Mouse (Mus musculus) MEL (cell line): Measurements from ENCODE around the gene Ap5s1. TPM values are rescaled to one million over a fixed set of nuclear protein-coding genes. Genes with fewer than 3 reads are reported as not detected.

Experiments
- DNase-seq: peaks from one replicate; pipeline ENCODE4 v3.0.0; 2011; ENCODE audit warnings: low read depth, low spot score
- H3K27ac ChIP-seq: 2 replicates; pipeline ENCODE4 v1.5.1; 2012; ENCODE audit warnings: low read depth, mild to moderate bottlenecking, control low read depth, low read length, moderate library complexity; ENCODE audit not compliant: control insufficient read depth
- H3K27me3 ChIP-seq, 2 experiments: fragments of 150-350 bp in 1 of 2; sonication (generic) in 1 of 2; 2 replicates each; pipeline ENCODE4 v1.6.1; 2012; ENCODE audit warnings: low read length in 2 of 2, mild to moderate bottlenecking in 2 of 2, improper control_type of control experiment in 1 of 2, moderate library complexity in 1 of 2; ENCODE audit not compliant: insufficient read depth in 2 of 2, control insufficient read depth in 1 of 2
- H3K36me3 ChIP-seq, 2 experiments: 2 replicates each; pipeline ENCODE4 v1.6.1; 2012 to 2014; ENCODE audit warnings: low read length in 2 of 2, improper control_type of control experiment in 1 of 2, inconsistent platforms in 1 of 2, mild to moderate bottlenecking in 1 of 2; ENCODE audit not compliant: insufficient read depth in 2 of 2, control insufficient read depth in 1 of 2
- H3K4me1 ChIP-seq, 2 experiments: fragments of 150-350 bp in 1 of 2; sonication (generic) in 1 of 2; 2 replicates each; pipeline ENCODE4 v1.6.1; 2012; ENCODE audit warnings: low read length in 2 of 2, improper control_type of control experiment in 1 of 2, mild to moderate bottlenecking in 1 of 2; ENCODE audit not compliant: insufficient read depth in 2 of 2, control insufficient read depth in 1 of 2
- H3K4me3 ChIP-seq, 2 experiments: fragments of 150-350 bp in 1 of 2; sonication (generic) in 1 of 2; 2 replicates each; pipeline ENCODE4 v1.5.1; 2012; ENCODE audit warnings: low read depth in 2 of 2, low read length in 2 of 2, mild to moderate bottlenecking in 2 of 2, moderate library complexity in 2 of 2, control low read depth in 1 of 2, improper control_type of control experiment in 1 of 2; ENCODE audit not compliant: control insufficient read depth in 1 of 2, insufficient read depth in 1 of 2
- H3K79me2 ChIP-seq: 2 replicates; pipeline ENCODE4 v1.6.1; 2012; ENCODE audit warnings: mild to moderate bottlenecking, low read length, moderate library complexity; ENCODE audit not compliant: control insufficient read depth, poor library complexity, insufficient read depth
- H3K9ac ChIP-seq: 2 replicates; pipeline ENCODE4 v1.6.1; 2012; ENCODE audit warnings: low read depth, mild to moderate bottlenecking, control low read depth, low read length, moderate library complexity; ENCODE audit not compliant: control insufficient read depth, poor library complexity, severe bottlenecking
- H3K9me3 ChIP-seq: fragments of 150-350 bp; sonication (generic); replicated peaks from 2 replicates; pipeline ENCODE4 v1.6.1; 2012; ENCODE audit warnings: mild to moderate bottlenecking, low read length, improper control_type of control experiment, moderate library complexity; ENCODE audit not compliant: insufficient read depth
- BHLHE40 ChIP-seq: IDR thresholded peaks from 2 replicates; pipeline ENCODE4 v1.6.1; 2012; ENCODE audit warnings: low read depth, mild to moderate bottlenecking, inconsistent platforms, low read length, improper control_type of control experiment, borderline replicate concordance
- CHD2 ChIP-seq: IDR thresholded peaks from 2 replicates; pipeline ENCODE4 v1.6.1; 2011; ENCODE audit warnings: low read length, improper control_type of control experiment
- CTCF ChIP-seq, 3 experiments: IDR thresholded peaks in 2 of 3; conservative IDR thresholded peaks in 1 of 3; 2 replicates each; pipeline ENCODE4 v1.5.1; 2011 to 2012; ENCODE audit warnings: low read length in 3 of 3, low read depth in 2 of 3, mild to moderate bottlenecking in 2 of 3, improper control_type of control experiment in 1 of 3, inconsistent platforms in 1 of 3, mixed read lengths in 1 of 3, moderate library complexity in 1 of 3; ENCODE audit not compliant: control insufficient read depth in 1 of 3, insufficient read depth in 1 of 3, poor library complexity in 1 of 3, severe bottlenecking in 1 of 3
- E2F4 ChIP-seq: IDR thresholded peaks from 2 replicates; pipeline ENCODE4 v1.6.1; 2011; ENCODE audit warnings: low read depth, low read length, improper control_type of control experiment, borderline replicate concordance
- ELF1 ChIP-seq: IDR thresholded peaks from 2 replicates; pipeline ENCODE4 v1.6.1; 2014; ENCODE audit warnings: low read depth, mild to moderate bottlenecking, inconsistent platforms, low read length, improper control_type of control experiment, moderate library complexity
- GATA1 ChIP-seq: IDR thresholded peaks from 2 replicates; pipeline ENCODE4 v1.6.1; 2011; ENCODE audit warnings: low read depth, low read length, improper control_type of control experiment
- JUND ChIP-seq: IDR thresholded peaks from 2 replicates; pipeline ENCODE4 v1.6.1; 2011; ENCODE audit warnings: low read depth, mild to moderate bottlenecking, improper control_type of control experiment, low read length
- MAFK ChIP-seq: IDR thresholded peaks from 2 replicates; pipeline ENCODE4 v1.6.1; 2011; ENCODE audit warnings: low read depth, mild to moderate bottlenecking, low read length, improper control_type of control experiment, borderline replicate concordance
- MAX ChIP-seq: IDR thresholded peaks from 2 replicates; pipeline ENCODE4 v1.6.1; 2011; ENCODE audit warnings: low read length, improper control_type of control experiment
- MAZ ChIP-seq: IDR thresholded peaks from 2 replicates; pipeline ENCODE4 v1.6.1; 2012; ENCODE audit warnings: low read depth, mild to moderate bottlenecking, inconsistent platforms, low read length, improper control_type of control experiment
- MXI1 ChIP-seq: IDR thresholded peaks from 2 replicates; pipeline ENCODE4 v1.6.1; 2011; ENCODE audit warnings: mild to moderate bottlenecking, low read depth, low read length, improper control_type of control experiment
- MYB ChIP-seq: IDR thresholded peaks from 2 replicates; pipeline ENCODE4 v1.6.1; 2011; ENCODE audit warnings: mild to moderate bottlenecking, low read depth, low read length, improper control_type of control experiment
- NELFE ChIP-seq: IDR thresholded peaks from 2 replicates; pipeline ENCODE4 v1.6.1; 2011; ENCODE audit warnings: low read depth, low read length, improper control_type of control experiment
- NRF1 ChIP-seq: IDR thresholded peaks from 2 replicates; pipeline ENCODE4 v1.6.1; 2014; ENCODE audit warnings: low read depth, mild to moderate bottlenecking, inconsistent platforms, low read length, improper control_type of control experiment, moderate library complexity; ENCODE audit not compliant: poor library complexity, insufficient read depth, severe bottlenecking
- POLR2A ChIP-seq, 2 experiments: IDR thresholded peaks; 2 replicates each; pipeline ENCODE4 v1.6.1; 2011 to 2012; ENCODE audit warnings: low read length in 2 of 2, mild to moderate bottlenecking in 2 of 2, control low read depth in 1 of 2, improper control_type of control experiment in 1 of 2, low read depth in 1 of 2, moderate library complexity in 1 of 2; ENCODE audit not compliant: control insufficient read depth in 1 of 2, insufficient read depth in 1 of 2, poor library complexity in 1 of 2
- RAD21 ChIP-seq: IDR thresholded peaks from 2 replicates; pipeline ENCODE4 v1.6.1; 2011; ENCODE audit warnings: mild to moderate bottlenecking, low read depth, low read length, improper control_type of control experiment
- RCOR1 ChIP-seq: IDR thresholded peaks from 2 replicates; pipeline ENCODE4 v1.6.1; 2012; ENCODE audit warnings: low read depth, mild to moderate bottlenecking, inconsistent platforms, low read length, improper control_type of control experiment
- SIN3A ChIP-seq: IDR thresholded peaks from 2 replicates; pipeline ENCODE4 v1.6.1; 2012; ENCODE audit warnings: low read length, improper control_type of control experiment, inconsistent platforms
- SMC3 ChIP-seq: IDR thresholded peaks from 2 replicates; pipeline ENCODE4 v1.6.1; 2011; ENCODE audit warnings: low read depth, low read length, improper control_type of control experiment
- TAL1 ChIP-seq: IDR thresholded peaks from 2 replicates; pipeline ENCODE4 v1.6.1; 2012; ENCODE audit warnings: mild to moderate bottlenecking, inconsistent platforms, low read length, moderate library complexity, mixed read lengths
- TCF12 ChIP-seq: IDR thresholded peaks from 2 replicates; pipeline ENCODE4 v1.6.1; 2014; ENCODE audit warnings: low read depth, mild to moderate bottlenecking, inconsistent platforms, low read length, improper control_type of control experiment, moderate library complexity
- UBTF ChIP-seq: IDR thresholded peaks from 2 replicates; pipeline ENCODE4 v1.6.1; 2012; ENCODE audit warnings: low read depth, mild to moderate bottlenecking, inconsistent platforms, low read length, improper control_type of control experiment, moderate library complexity, borderline replicate concordance; ENCODE audit not compliant: insufficient read depth
- USF1 ChIP-seq: IDR thresholded peaks from 2 replicates; pipeline ENCODE4 v1.6.1; 2014; ENCODE audit warnings: low read depth, mild to moderate bottlenecking, inconsistent platforms, low read length, improper control_type of control experiment, moderate library complexity
- USF2 ChIP-seq, 2 experiments: IDR thresholded peaks; 2 replicates each; pipeline ENCODE4 v1.6.1; 2011 to 2012; ENCODE audit warnings: improper control_type of control experiment in 2 of 2, low read length in 2 of 2, borderline replicate concordance in 1 of 2, inconsistent platforms in 1 of 2, low read depth in 1 of 2, mild to moderate bottlenecking in 1 of 2; ENCODE audit not compliant: insufficient read depth in 1 of 2
- ZC3H11A ChIP-seq: IDR thresholded peaks from 2 replicates; pipeline ENCODE4 v1.6.1; 2012; ENCODE audit warnings: low read depth, mild to moderate bottlenecking, inconsistent platforms, low read length, improper control_type of control experiment
- ZMIZ1 ChIP-seq: IDR thresholded peaks from 2 replicates; pipeline ENCODE4 v1.6.1; 2012; ENCODE audit warnings: low read depth, mild to moderate bottlenecking, inconsistent platforms, low read length, improper control_type of control experiment, moderate library complexity
- ZNF384 ChIP-seq: IDR thresholded peaks from 2 replicates; pipeline ENCODE4 v1.6.1; 2012; ENCODE audit warnings: low read depth, mild to moderate bottlenecking, inconsistent platforms, low read length, improper control_type of control experiment
- polyA plus RNA-seq, 2 experiments: library from polyadenylated mRNA; stranded (reverse) in 1 of 2; unstranded in 1 of 2; fragments of >175 nt in 1 of 2; fragments of >200 nt in 1 of 2; gene quantifications; 2 replicates each; pipeline versions ENCODE4 v1.2.1 to v1.2.4; 2012; ENCODE audit warnings: low replicate concordance in 2 of 2, low read depth in 1 of 2; ENCODE audit not compliant: insufficient read length in 2 of 2, insufficient read depth in 1 of 2, missing spikeins in 1 of 2
- total RNA-seq: library from RNA; depleted of rRNA; stranded (reverse); fragments of 300-350 nt; gene quantifications from 2 replicates; pipeline ENCODE4 v1.2.3, GENCODE M21; 2012

Ap5s1 gene
- total and polyA plus RNA-seq, 3 experiments: 9.6 to 12.7 TPM; not detected in 1

DNA sequence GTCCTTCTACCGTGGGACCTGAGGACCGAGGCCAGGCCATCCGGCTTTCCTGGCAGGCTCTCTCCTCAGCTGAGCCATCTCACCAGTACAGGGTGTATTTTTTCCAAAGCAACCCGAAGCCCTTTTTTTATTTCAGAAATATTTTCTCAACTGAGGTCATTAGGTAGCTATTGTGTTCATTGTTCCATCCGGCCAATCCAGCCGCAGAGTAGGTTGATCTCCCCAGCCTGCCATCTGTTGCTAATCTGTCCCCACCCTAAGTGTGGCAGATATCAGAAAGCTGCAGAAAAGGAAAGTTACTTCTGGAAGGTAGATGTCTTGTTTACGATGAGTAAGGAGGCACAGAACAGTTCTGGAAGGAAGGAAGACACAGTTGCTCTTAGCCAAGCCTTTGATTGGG is 6.9 kb downstream of the Ap5s1 start (continued):
- TF ChIP-seq USF1: no peak

DNA sequence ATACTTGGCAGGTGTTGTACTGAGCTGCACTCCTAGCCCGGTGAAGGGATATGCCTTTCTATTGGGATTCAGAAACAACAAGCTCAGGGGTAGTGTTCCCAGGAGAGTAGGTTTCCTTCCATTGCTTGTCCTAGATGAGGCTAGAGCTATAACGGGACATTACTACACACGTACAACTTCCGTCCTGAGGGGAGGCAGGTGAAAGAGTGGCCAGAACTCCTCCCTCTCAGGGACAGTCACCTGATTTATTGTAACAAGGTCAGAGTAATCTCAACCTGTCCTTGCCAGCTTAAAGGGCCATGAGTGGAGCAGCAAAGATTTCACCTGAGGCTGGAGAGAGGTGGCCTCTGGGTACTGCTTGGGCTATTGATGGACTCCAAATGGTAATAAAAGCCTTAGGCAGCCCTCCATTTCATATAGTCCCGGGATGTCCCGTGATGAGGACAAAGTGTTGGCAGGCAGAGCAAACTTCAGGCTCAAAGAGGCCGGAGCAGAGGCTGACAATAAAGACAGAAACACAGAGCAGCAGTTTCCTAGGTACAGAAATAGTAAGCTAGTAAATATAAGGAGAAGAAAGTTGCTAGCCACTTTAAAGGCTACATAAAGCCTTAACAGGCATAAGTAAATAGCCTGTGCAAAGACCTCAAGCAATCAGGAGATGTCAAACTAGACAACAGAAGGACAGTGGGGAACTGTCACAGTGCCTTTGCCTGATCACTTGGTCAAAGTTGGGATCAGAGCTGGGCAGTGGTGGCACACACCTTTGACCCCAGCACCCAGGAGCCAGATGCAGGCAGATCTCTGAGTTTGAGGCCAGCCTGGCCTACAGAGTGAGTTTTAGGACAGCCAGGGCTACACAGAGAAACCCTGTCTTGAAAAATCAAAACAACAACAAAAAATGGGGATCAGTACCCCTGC is 9.3 kb downstream of the Ap5s1 start:
- H3K9me3 ChIP-seq: no peaks in the 10 kb centered on the region
- peaks cover 0 to 7% of the 10 kb centered on the region in 2 experiments; a peak in 1 of 4 replicates for H3K36me3 ChIP-seq
- H3K79me2 ChIP-seq: no peaks in the 10 kb centered on the region
- H3K27me3 ChIP-seq: no peaks in the 10 kb centered on the region
- H3K9ac ChIP-seq: no peak overlapping the region
- no peak overlapping the region for H3K27ac ChIP-seq
- peaks cover 2 to 19% of the 10 kb centered on the region in 2 experiments for H3K4me1 ChIP-seq
- no peak overlapping the region for H3K4me3 ChIP-seq
- TF ChIP-seq ZNF384 (no peak), RCOR1 (no peak), SIN3A (no peak), TCF12 (no peak), UBTF (no peak), ZC3H11A (no peak), BHLHE40 (no peak), TAL1 (no peak), MAX (no peak), NELFE (no peak), GATA1 (no peak)
- TF ChIP-seq, all 39 proteins: peak for 0
- DNase-seq: no peak

DNA sequence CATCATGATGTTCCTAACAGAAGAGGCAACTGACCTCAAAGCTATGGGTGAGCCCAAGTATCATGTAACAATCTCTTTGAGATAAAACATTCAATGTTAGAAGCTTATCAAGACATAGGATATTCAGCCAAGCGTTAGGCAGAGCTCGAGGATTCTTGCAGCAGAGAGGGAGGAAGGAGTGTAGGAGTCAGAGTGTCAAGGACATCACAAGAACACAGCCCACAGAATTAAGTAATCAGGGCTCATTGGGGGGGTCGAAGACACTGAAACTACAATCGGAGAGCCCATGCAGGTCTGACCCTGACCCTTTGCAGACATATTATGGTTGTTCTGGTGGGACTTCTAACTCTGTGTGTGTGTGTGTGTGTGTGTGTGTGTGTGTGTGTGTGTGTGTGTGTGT is 13.2 kb downstream of the Ap5s1 start:
- Histone ChIP-seq H3K9me3 (no peaks in the 10 kb centered on the region), H3K4me3 (no peak overlapping the region), H3K36me3 (peaks cover 0 to 12% of the 10 kb centered on the region in 2 experiments; a peak in 2 of 4 replicates), H3K4me1 (peaks cover 2 to 25% of the 10 kb centered on the region in 2 experiments; a peak in 3 of 4 replicates), H3K27me3 (no peaks in the 10 kb centered on the region), H3K79me2 (no peaks in the 10 kb centered on the region), H3K27ac (no peak overlapping the region), H3K9ac (no peak overlapping the region)
- TF ChIP-seq CHD2: no peak
- TF ChIP-seq JUND: no peak
- TF ChIP-seq ELF1: no peak
- no peak for TF ChIP-seq TAL1
- TF ChIP-seq MAZ: no peak
- TF ChIP-seq RCOR1: no peak
- no peak for TF ChIP-seq ZMIZ1
- no peak for TF ChIP-seq UBTF
- no peak for TF ChIP-seq ZC3H11A
- TF ChIP-seq USF2 (IDR thresholded peaks at IDR 0.05; ENCODE audit: borderline replicate concordance in 1 of 2, insufficient read depth in 1 of 2, low read depth in 1 of 2, low read length in 2 of 2): no peak
- no peak for TF ChIP-seq MAFK
- no peak for TF ChIP-seq E2F4
- no peak for TF ChIP-seq MYB
- TF ChIP-seq NRF1: no peak
- no peak for TF ChIP-seq CTCF (IDR thresholded peaks at IDR 0.05 in 2 of 3, conservative IDR thresholded peaks at IDR 0.05 in 1 of 3; ENCODE audit: control insufficient read depth in 1 of 3, insufficient read depth in 1 of 3, low read depth in 2 of 3, low read length in 3 of 3, poor library complexity in 1 of 3, severe bottlenecking in 1 of 3)
- TF ChIP-seq SMC3: no peak
- TF ChIP-seq POLR2A (IDR thresholded peaks at IDR 0.05; ENCODE audit: control insufficient read depth in 1 of 2, insufficient read depth in 1 of 2, low read depth in 1 of 2, low read length in 2 of 2, poor library complexity in 1 of 2): no peak
- TF ChIP-seq MAX: no peak
- no peak for TF ChIP-seq MXI1
- TF ChIP-seq RAD21: no peak
- DNase-seq: no peak
